Mouse (Mus musculus): ENCODE data around the gene Usp15. TPM values are rescaled to one million over a fixed set of nuclear protein-coding genes. Genes with fewer than 3 reads are reported as not detected.

Usp15 gene
- polyA plus RNA-seq, 1 experiment from 2014 or later, result 85.9 TPM

GRCm38 (mm10) chr10:123191038-123191437, 5.8 kb downstream of the Usp15 start:
- Histone ChIP-seq H3K36me3 (ENCODE audit: control insufficient read depth, insufficient read depth, low read length) (no peaks in the 10 kb centered on the region), H3K9ac (ENCODE audit: low read depth, low read length) (no peak overlapping the region), H3K4me3 (ENCODE audit: low read depth, low read length) (no peak overlapping the region), H3K4me1 (ENCODE audit: control insufficient read depth, insufficient read depth, low read length) (peaks cover 26% of the 10 kb centered on the region), H3K27me3 (ENCODE audit: control insufficient read depth, insufficient read depth, low read length) (no peaks in the 10 kb centered on the region), H3K4me2 (peak overlapping the region; percentile 4; the same call in 1 of the 2 replicates), H3K27ac (ENCODE audit: low read depth, low read length) (no peak overlapping the region), H3K9me3 (replicated peaks; ENCODE audit: control insufficient read depth, low read length) (no peaks in the 10 kb centered on the region)
- WGBS (ENCODE audit: insufficient replicate concordance), result 59% methylated on average over 6 of the region's 6 CpGs
- ATAC-seq (replicated peaks; ENCODE audit: insufficient number of reproducible peaks, low FRiP score, low TSS enrichment), result no peak

- Histone ChIP-seq H3K36me3 (ENCODE audit: control insufficient read depth, insufficient read depth, low read length) (no peaks in the 10 kb centered on the region), H3K27me3 (ENCODE audit: control insufficient read depth, insufficient read depth, low read length) (no peaks in the 10 kb centered on the region), H3K4me1 (ENCODE audit: control insufficient read depth, insufficient read depth, low read length) (peaks cover 33% of the 10 kb centered on the region), H3K4me2 (no peak overlapping the region), H3K4me3 (ENCODE audit: low read depth, low read length) (no peak overlapping the region), H3K9ac (ENCODE audit: low read depth, low read length) (no peak overlapping the region), H3K27ac (ENCODE audit: low read depth, low read length) (no peak overlapping the region), H3K9me3 (replicated peaks; ENCODE audit: control insufficient read depth, low read length) (no peaks in the 10 kb centered on the region)
- 75% methylated on average over 6 of the region's 6 CpGs for WGBS (ENCODE audit: insufficient replicate concordance)
- no peak for ATAC-seq (replicated peaks; ENCODE audit: insufficient number of reproducible peaks, low FRiP score, low TSS enrichment)
Measured at GRCm38 (mm10) chr10:123187337-123187736, 9.5 kb downstream of the Usp15 start.

GRCm38 (mm10) chr10:123185907-123186306, 10.9 kb downstream of the Usp15 start:
- no peak for ATAC-seq (replicated peaks; ENCODE audit: insufficient number of reproducible peaks, low FRiP score, low TSS enrichment)
- no peaks in the 10 kb centered on the region for H3K9me3 ChIP-seq (replicated peaks; ENCODE audit: control insufficient read depth, low read length)
- no peak overlapping the region for H3K9ac ChIP-seq (ENCODE audit: low read depth, low read length)
- no peak overlapping the region for H3K27ac ChIP-seq (ENCODE audit: low read depth, low read length)
- H3K27me3 ChIP-seq (ENCODE audit: control insufficient read depth, insufficient read depth, low read length), result no peaks in the 10 kb centered on the region
- H3K36me3 ChIP-seq (ENCODE audit: control insufficient read depth, insufficient read depth, low read length), result no peaks in the 10 kb centered on the region
- WGBS (ENCODE audit: insufficient replicate concordance), result 83% methylated on average over 6 of the region's 6 CpGs
- no peak overlapping the region for H3K4me3 ChIP-seq (ENCODE audit: low read depth, low read length)
- H3K4me2 ChIP-seq, result no peak overlapping the region
- peaks cover 27% of the 10 kb centered on the region for H3K4me1 ChIP-seq (ENCODE audit: control insufficient read depth, insufficient read depth, low read length)

GRCm38 (mm10) chr10:123183743-123184142, 13.1 kb downstream of the Usp15 start:
- H3K4me1 ChIP-seq (ENCODE audit: control insufficient read depth, insufficient read depth, low read length), result peaks cover 25% of the 10 kb centered on the region
- H3K4me2 ChIP-seq, result no peak overlapping the region
- H3K9me3 ChIP-seq (replicated peaks; ENCODE audit: control insufficient read depth, low read length), result no peaks in the 10 kb centered on the region
- H3K4me3 ChIP-seq (ENCODE audit: low read depth, low read length), result no peak overlapping the region
- no peak for ATAC-seq (replicated peaks; ENCODE audit: insufficient number of reproducible peaks, low FRiP score, low TSS enrichment)
- no peak overlapping the region for H3K9ac ChIP-seq (ENCODE audit: low read depth, low read length)
- 73% methylated on average over 2 of the region's 2 CpGs for WGBS (ENCODE audit: insufficient replicate concordance)
- no peaks in the 10 kb centered on the region for H3K27me3 ChIP-seq (ENCODE audit: control insufficient read depth, insufficient read depth, low read length)
- 0 out of 2 replicates have a peak, but pooled peaks cover 2% of the 10 kb centered on the region for H3K36me3 ChIP-seq (ENCODE audit: control insufficient read depth, insufficient read depth, low read length)
- no peak overlapping the region for H3K27ac ChIP-seq (ENCODE audit: low read depth, low read length)

- WGBS (ENCODE audit: insufficient replicate concordance), result 48% methylated on average over 7 of the region's 7 CpGs
- H3K4me2 ChIP-seq, result no peak overlapping the region
- no peaks in the 10 kb centered on the region for H3K9me3 ChIP-seq (replicated peaks; ENCODE audit: control insufficient read depth, low read length)
- peaks cover 25% of the 10 kb centered on the region for H3K4me1 ChIP-seq (ENCODE audit: control insufficient read depth, insufficient read depth, low read length)
- no peak for ATAC-seq (replicated peaks; ENCODE audit: insufficient number of reproducible peaks, low FRiP score, low TSS enrichment)
- H3K9ac ChIP-seq (ENCODE audit: low read depth, low read length), result no peak overlapping the region
- H3K27me3 ChIP-seq (ENCODE audit: control insufficient read depth, insufficient read depth, low read length), result no peaks in the 10 kb centered on the region
- 0 out of 2 replicates have a peak, but pooled peaks cover 2% of the 10 kb centered on the region for H3K36me3 ChIP-seq (ENCODE audit: control insufficient read depth, insufficient read depth, low read length)
- H3K4me3 ChIP-seq (ENCODE audit: low read depth, low read length), result no peak overlapping the region
- no peak overlapping the region for H3K27ac ChIP-seq (ENCODE audit: low read depth, low read length)
Measured at GRCm38 (mm10) chr10:123183243-123183642, 13.6 kb downstream of the Usp15 start.

- H3K9ac ChIP-seq (ENCODE audit: low read depth, low read length), result no peak overlapping the region
- 0 out of 2 replicates have a peak, but pooled peaks cover 2% of the 10 kb centered on the region for H3K36me3 ChIP-seq (ENCODE audit: control insufficient read depth, insufficient read depth, low read length)
- 88% methylated on average over 3 of the region's 3 CpGs for WGBS (ENCODE audit: insufficient replicate concordance)
- no peaks in the 10 kb centered on the region for H3K9me3 ChIP-seq (replicated peaks; ENCODE audit: control insufficient read depth, low read length)
- ATAC-seq (replicated peaks; ENCODE audit: insufficient number of reproducible peaks, low FRiP score, low TSS enrichment), result no peak
- H3K4me1 ChIP-seq (ENCODE audit: control insufficient read depth, insufficient read depth, low read length), result peaks cover 20% of the 10 kb centered on the region
- H3K4me2 ChIP-seq, result no peak overlapping the region
- no peak overlapping the region for H3K27ac ChIP-seq (ENCODE audit: low read depth, low read length)
- no peaks in the 10 kb centered on the region for H3K27me3 ChIP-seq (ENCODE audit: control insufficient read depth, insufficient read depth, low read length)
- H3K4me3 ChIP-seq (ENCODE audit: low read depth, low read length), result no peak overlapping the region
Measured at GRCm38 (mm10) chr10:123182391-123182790, 14.4 kb downstream of the Usp15 start.

GRCm38 (mm10) chr10:123175771-123176170, 21.0 kb downstream of the Usp15 start:
- H3K36me3 ChIP-seq (ENCODE audit: control insufficient read depth, insufficient read depth, low read length), result peaks cover 2% of the 10 kb centered on the region; the same call in 1 of the 2 replicates
- no peak overlapping the region for H3K4me3 ChIP-seq (ENCODE audit: low read depth, low read length)
- no peak overlapping the region for H3K9ac ChIP-seq (ENCODE audit: low read depth, low read length)
- no peaks in the 10 kb centered on the region for H3K4me1 ChIP-seq (ENCODE audit: control insufficient read depth, insufficient read depth, low read length)
- no peak overlapping the region for H3K27ac ChIP-seq (ENCODE audit: low read depth, low read length)
- H3K4me2 ChIP-seq, result no peak overlapping the region
- WGBS (ENCODE audit: insufficient replicate concordance), result 80% methylated on average over 4 of the region's 4 CpGs
- no peak for ATAC-seq (replicated peaks; ENCODE audit: insufficient number of reproducible peaks, low FRiP score, low TSS enrichment)
- H3K9me3 ChIP-seq (replicated peaks; ENCODE audit: control insufficient read depth, low read length), result no peaks in the 10 kb centered on the region
- H3K27me3 ChIP-seq (ENCODE audit: control insufficient read depth, insufficient read depth, low read length), result no peaks in the 10 kb centered on the region

- 90% methylated on average over 6 of the region's 6 CpGs for WGBS (ENCODE audit: insufficient replicate concordance)
- no peak for ATAC-seq (replicated peaks; ENCODE audit: insufficient number of reproducible peaks, low FRiP score, low TSS enrichment)
- Histone ChIP-seq H3K4me3 (ENCODE audit: low read depth, low read length) (no peak overlapping the region), H3K36me3 (ENCODE audit: control insufficient read depth, insufficient read depth, low read length) (peaks cover 4% of the 10 kb centered on the region), H3K4me2 (no peak overlapping the region), H3K27ac (ENCODE audit: low read depth, low read length) (no peak overlapping the region), H3K27me3 (ENCODE audit: control insufficient read depth, insufficient read depth, low read length) (no peaks in the 10 kb centered on the region), H3K9ac (ENCODE audit: low read depth, low read length) (no peak overlapping the region), H3K9me3 (replicated peaks; ENCODE audit: control insufficient read depth, low read length) (no peaks in the 10 kb centered on the region), H3K4me1 (ENCODE audit: control insufficient read depth, insufficient read depth, low read length) (no peaks in the 10 kb centered on the region)
Measured at GRCm38 (mm10) chr10:123170898-123171297, 25.9 kb downstream of the Usp15 start.

GRCm38 (mm10) chr10:123165542-123165941, 31.3 kb downstream of the Usp15 start:
- H3K27me3 ChIP-seq (ENCODE audit: control insufficient read depth, insufficient read depth, low read length), result no peaks in the 10 kb centered on the region
- peaks cover 4% of the 10 kb centered on the region; the same call in 1 of the 2 replicates for H3K36me3 ChIP-seq (ENCODE audit: control insufficient read depth, insufficient read depth, low read length)
- H3K4me1 ChIP-seq (ENCODE audit: control insufficient read depth, insufficient read depth, low read length), result no peaks in the 10 kb centered on the region
- WGBS (ENCODE audit: insufficient replicate concordance), result 95% methylated on average over 3 of the region's 3 CpGs
- H3K9me3 ChIP-seq (replicated peaks; ENCODE audit: control insufficient read depth, low read length), result no peaks in the 10 kb centered on the region
- no peak overlapping the region for H3K9ac ChIP-seq (ENCODE audit: low read depth, low read length)
- H3K27ac ChIP-seq (ENCODE audit: low read depth, low read length), result no peak overlapping the region
- H3K4me3 ChIP-seq (ENCODE audit: low read depth, low read length), result no peak overlapping the region
- ATAC-seq (replicated peaks; ENCODE audit: insufficient number of reproducible peaks, low FRiP score, low TSS enrichment), result no peak
- H3K4me2 ChIP-seq, result no peak overlapping the region

All from heart, embryonic 11.5 days (tissue).